Mouse (Mus musculus) cerebellum, adult 9-11 months (tissue): ENCODE data around the gene Ppp1r9b.
"Not testable (repeated sequence)": the region's sequence is repeated elsewhere in the genome, so short reads cannot be mapped to it uniquely, and the experiment has no call there.

Experiments
- DNase-seq: peaks from one replicate; pipeline ENCODE4 v3.0.0; 2022

The Ppp1r9b gene

DNA sequence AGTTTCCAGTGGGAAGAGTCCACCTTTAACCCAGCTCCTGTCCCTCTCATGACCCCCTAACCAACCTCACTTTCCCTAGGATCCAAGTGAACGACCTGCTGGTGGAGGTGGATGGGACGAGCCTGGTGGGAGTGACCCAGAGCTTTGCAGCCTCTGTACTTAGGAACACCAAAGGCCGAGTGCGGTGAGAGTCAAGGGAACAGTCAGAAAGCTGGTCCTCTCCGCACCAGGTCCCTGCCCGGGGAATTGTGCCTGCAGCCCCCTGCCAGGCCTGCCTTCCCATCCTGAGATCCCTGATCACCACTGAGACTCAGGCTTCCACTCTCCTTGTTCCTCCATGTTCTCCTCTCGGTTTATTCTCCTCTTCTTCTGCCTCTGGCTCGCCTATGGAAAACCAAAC is 9.3 kb downstream of the Ppp1r9b start:
- DNase-seq, result peak; percentile 54

DNA sequence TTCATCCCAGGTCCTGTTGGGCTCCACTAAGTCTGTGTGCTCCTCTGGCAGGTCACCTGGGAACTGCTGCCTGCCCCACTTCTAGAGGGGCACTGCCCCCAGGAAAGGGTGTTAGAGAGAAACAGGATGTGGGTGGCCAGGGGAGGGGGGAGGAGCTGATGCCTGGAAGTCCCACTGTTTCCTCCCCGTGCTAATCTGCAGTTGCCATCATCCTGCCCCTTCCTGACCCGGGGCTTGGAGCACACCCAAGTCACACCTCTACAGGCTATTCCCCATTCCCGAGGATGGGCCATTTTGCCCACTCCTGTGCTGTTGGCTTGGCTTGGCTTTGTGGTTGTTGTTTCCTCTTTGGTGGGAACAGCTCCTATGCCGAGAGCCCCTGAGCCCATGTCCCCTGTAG is 9.7 kb downstream of the Ppp1r9b start:
- peak; percentile 79 for DNase-seq

DNA sequence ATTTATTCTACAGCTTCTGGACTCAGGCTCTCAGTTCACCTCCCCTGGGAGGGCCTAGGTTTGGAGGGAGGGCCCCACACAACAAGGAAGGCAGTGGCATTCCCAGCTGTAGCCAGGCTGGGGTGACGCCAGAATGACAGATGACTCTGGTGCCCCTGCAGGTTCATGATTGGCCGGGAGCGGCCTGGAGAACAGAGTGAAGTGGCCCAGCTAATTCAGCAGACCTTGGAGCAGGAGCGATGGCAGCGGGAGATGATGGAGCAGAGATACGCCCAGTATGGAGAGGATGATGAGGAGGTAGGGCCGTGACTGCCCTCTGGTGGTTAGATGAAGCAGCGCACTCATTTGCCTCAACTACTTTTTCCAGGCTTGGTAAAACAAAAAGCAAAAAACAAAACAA is 10.2 kb downstream of the Ppp1r9b start:
- peak; percentile 96 for DNase-seq

DNA sequence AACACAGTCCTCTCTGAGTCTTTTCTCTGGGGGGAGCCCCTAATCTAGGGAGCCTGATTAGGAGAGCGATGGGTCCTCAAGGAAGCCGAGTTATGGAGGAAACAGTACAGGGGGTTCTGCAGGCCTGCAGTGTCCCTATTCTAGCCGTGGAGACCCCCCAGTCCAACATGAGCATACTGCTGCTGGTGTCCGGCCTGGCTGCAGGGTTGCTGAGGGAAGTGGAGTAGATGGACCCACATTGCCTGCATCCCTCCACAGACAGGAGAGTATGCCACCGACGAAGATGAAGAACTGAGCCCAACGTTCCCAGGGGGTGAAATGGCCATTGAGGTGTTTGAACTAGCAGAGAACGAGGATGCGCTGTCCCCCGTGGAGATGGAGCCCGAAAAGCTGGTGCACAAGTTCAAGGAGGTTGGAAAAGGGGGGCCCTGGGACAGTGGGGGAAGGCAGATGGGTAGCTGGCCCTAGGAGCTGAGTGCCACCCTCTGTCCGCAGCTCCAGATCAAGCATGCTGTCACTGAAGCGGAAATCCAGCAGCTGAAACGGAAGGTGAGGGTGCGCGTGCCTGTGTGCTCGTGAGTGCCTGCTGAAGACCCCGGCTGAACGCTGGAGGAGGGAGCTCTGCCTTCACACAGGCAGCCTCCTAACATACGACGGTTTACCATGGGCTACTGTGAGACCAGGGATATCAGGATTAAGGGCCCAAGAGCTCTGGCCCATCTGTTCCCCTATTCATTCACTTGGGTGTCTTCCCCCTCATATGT is 10.9 kb downstream of the Ppp1r9b start:
- DNase-seq, result peak; percentile 67

DNA sequence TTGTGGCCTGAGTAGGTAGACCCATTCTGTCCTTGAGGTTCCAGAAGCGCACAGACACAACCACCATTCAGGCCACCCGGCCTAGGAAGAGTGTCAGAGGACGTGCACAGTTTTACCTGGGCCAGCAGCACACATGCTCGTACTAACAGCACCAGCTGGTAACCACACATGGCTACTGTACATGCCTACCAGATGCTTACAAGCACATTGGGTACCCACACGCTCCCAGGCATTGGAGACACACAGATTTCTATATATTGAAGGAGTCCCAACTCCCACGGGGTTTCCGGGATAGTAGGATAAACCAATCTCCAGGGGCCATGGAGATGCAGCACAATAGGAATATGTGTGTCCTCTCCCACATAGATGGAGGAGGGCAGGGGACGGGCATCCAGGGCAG is 11.9 kb downstream of the Ppp1r9b start:
- DNase-seq, result peak; percentile 48

DNA sequence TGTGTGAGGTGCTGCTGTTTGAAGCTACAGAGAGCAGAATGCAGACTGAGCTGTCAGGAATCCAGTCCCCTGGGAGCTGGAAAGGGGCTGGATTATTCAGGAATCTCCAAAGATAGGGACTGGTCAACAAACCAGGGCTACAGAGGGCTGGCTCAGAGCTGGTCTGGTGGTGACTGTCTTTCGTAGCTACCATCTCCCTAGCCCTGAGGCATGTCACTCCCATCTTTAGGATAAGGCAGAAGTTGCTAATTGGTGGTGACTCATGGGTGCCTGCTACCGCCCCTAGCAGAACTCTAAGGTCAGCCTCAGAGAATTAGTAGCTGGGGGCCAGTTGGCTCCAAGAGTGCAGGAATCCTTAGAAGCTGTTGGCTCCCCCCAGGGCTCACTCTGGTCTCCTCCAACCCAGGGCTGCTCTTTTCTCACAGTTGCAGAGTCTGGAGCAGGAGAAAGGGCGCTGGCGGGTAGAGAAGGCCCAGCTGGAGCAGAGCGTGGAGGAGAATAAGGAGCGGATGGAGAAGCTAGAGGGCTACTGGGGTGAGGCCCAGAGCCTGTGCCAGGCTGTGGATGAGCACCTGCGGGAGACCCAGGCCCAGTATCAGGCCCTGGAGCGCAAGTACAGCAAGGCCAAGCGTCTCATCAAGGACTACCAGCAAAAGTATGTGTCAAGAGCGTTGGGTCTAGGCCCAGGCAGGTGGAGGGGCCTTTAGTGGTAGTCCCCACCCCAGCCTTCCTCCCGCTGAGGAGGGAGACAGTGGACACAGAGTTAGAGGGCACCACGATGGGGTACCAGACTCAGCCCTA is 13.5 kb downstream of the Ppp1r9b start:
- DNase-seq, result peak; percentile 70

DNA sequence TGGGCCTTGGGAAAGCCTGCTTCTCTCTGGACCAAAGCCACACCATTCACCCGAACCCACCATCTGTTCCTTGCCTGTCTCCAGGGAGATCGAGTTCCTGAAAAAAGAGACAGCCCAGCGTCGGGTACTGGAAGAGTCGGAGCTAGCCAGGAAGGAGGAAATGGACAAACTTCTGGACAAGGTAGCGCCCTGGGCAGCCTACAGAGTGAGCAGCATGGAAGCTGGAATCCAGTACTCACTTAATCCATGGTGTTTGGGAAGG is 14.0 kb downstream of the Ppp1r9b start:
- no peak for DNase-seq

DNA sequence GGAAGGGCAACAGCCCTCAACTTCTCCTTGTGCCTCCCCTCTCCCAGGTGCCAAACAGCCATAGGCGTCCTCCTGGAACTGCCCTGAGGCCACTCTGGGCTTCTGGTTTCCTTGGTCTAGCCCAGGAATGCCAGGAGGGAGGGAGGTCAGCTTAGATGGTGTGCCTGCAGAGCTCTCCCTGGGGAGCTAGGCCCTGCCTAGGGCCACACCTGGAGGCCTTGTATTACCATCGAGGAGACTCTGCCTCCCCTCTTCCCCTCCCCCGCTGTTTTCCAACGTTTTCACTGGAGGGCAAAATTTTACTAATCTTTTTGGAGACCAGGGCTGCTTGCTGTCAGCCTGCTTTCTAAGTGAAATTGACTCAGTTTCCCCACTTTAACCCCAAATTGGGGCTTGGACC is 15.2 kb downstream of the Ppp1r9b start:
- peak; percentile 68 for DNase-seq

DNA sequence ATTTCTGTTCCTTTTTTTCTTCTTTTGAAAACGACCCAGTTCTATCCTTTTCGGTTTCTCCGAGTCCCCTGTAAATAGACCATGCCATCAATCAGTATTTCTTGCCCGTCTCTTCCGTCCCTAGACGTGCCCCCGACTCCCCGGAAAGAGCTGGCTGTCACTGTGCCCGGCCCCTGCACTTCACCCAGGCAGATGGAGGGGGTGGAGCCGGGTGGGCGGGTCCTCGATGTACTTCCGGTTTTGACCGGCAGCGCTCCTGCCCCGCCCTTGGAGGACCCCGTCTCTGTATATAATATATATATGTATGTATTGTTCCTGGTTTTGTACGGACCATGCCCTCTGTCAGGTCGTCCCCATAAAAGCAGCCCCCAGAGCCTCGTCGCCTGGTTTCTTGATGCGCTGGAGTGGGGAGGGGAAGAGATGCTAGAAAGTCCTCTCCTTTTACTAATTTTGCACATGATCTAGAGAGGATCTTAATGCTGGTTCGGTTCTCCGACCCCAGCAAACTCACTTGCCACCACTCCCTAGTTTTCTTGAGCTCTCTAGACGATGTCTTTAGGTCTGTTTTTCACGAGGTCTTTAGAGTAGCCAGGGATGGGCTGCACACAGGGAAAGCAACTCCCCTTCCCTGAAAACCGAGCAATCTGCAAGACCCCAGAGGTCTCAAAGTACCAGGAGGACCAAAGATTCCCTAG is 15.8 kb downstream of the Ppp1r9b start:
- peak; percentile 81 for DNase-seq

DNA sequence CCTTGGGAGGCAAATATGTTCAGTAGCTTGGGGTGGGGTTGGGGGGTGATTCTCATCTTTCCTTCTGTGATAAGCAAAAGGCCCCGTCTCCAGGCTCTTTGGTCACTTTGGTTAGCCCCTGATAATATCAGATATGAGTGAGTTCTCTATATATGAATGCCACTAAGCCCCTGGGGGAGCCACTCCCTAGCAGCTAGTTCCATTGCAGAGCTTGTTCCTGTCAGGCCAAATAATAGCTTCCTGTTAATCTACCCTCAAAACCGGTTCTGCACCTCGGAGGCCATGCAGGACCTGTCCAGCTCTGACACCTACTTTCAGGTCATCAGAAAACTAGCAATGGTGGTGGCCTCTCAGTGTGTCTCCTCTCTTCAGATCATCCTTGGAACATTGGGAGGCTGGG is 16.6 kb downstream of the Ppp1r9b start:
- no peak for DNase-seq

DNA sequence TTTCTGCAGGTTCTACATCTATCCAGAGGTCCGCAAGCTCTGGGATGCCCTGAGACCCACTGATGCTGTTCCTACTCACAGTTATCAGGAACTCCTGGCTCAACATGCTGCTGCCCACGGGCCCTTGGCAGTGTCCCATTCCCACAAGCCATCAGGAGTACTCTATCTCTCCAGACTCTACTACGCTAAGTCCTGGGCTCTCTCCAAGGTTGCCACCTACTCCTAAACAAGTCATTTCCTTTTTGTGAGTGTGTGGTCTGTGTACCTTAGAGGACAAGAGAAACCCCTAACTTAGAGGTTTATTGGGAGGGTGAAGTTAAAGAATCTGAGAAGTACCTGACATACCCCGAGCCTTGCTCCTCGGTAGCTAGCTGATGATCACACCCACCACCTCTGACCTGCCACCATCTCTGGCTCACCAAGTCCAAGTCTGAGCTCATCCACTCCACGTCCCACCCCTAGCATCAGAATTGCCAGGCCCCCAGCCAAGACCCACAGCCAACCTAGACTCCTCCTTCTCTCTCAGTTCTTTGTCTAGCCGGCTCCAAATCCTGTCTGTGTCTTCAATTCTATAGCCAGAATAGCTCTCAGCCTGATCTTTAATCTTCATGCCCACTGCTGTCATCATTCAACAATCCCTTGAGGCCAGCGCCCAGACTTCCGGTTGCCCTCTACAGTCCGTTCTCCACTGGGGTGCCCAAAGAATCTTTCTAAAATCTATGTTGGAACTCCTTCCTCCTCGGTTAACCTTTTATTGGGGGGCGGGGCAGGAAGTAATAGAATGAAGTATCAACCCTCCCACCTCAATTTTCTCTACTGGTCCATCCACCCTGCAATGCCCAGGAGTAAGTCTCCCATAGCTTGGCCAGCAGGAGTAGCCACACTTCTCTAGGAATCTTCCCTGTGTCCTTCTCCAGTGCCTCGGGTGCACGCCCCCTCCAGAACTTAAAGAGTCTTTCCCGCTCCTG is 18.1 kb downstream of the Ppp1r9b start:
- no peak for DNase-seq

DNA sequence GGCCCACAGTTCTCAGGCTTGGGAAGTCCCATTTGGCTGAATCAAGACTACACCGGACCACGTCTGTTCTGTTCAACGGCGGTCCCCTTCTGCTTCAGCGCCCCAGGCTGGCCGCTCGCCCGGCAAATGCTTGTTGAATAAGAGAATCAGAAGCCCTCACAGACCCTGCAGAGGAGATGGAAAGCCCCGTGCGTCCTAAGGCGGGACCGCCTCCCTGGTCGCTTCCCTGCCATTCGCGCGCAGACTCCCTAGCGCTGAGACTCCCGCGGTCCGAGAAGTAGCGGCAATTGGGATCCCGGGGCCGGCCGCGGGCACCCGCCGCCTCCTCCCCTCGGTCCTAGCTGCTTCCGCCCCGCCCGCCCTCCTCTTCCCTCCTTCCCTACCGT is 18.8 kb downstream of the Ppp1r9b start, which contains the start of gene Samd14:
TSS of gene Samd14 (plus strand) at position 251 of the 386 bp plus-strand sequence.
- peak; percentile 85 for DNase-seq

DNA sequence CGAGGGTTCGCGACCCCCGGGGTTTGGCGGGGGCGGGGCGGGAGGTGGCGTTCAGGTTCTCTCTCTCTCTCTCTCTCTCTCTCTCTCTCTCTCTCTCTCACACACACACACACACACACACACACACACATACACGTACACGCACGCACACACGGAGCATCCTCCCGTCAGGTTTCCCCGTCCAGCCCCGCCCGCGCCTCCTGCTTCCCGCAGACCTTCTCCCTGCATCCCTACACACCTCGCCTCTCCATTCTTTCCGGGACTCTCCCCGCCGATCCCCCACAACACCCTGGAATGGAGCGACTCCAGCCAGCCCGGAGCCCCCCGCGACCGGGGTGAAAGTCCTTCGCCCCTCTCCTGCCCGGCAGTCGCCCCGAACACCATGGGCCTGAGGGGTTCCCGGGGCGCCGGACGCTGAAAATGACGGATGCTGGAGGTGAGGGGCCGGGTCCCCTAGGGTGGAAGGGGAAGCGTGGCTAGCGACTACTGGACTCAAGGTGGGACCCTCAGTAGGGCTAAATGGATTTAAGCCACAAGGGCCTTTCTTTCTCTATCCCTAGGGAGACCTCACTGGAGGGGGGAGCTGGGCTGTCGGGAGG is 19.4 kb downstream of the Ppp1r9b start:
- DNase-seq, result peak; percentile 85

DNA sequence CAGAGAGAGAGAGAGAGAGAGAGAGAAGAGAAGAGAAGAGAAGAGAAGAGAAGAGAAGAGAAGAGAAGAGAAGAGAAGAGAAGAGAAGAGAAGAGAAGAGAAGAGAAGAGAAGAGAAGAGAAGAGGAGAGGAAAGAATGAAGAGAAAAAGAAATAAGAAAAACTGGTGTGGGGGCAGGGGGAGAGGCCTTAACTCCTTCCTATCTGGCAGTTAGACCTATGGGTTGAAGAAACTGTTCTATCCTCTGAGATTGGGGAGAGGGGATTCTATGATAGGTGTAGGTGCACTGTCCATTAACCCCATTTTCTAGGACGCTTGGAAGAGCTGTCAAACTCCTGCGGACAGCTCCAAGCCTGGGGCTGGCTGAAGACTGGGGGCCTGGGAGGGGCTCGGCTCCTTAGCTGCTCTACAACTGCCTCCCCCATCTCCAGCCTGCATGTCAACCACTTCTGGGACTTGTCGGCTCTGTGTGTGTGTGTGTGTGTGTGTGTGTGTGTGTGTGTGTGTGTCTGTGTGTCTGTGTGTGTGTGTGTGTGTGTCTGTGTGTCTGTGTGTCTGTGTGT is 20.1 kb downstream of the Ppp1r9b start:
- DNase-seq, result not testable (repeated sequence)

DNA sequence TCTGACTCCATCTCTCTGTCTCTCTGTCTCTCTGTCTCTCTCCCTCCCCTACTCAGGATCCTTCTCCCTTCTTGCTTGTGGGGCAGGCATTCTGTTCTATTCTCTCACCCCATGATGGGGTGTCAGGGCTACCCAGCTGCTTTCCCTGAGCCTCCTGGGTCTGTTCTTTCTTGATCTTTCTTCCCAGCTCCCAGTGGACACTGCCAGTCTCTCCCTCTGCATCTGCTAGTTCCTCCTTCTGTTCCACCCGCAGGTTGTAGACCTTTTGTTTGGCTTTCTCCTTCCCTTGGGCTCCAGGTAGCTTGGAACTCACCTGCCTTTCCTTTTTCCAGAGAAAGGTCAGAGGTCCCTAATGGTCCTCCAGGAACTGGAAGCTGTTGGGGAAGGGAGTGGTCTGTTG is 20.6 kb downstream of the Ppp1r9b start:
- DNase-seq, result no peak

DNA sequence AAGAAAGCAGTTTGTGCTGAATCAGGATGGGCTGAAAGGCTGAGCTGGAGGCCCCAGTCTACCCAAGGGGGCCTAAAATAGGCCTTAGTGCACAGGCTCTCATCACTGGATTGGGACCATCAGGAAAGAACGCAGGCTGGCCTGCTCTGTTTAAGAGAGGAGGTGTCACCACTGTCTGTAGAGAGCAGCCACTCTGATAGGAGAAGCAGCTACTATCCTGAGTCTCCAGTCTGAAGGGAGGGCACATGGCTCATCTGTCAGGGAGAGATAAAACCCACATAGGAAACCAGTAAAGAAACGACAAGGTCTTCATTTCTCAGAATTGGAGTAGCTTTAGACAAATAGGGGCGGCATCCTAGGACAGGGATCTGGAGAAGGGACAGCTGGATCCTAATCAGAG is 21.2 kb downstream of the Ppp1r9b start:
- no peak for DNase-seq

DNA sequence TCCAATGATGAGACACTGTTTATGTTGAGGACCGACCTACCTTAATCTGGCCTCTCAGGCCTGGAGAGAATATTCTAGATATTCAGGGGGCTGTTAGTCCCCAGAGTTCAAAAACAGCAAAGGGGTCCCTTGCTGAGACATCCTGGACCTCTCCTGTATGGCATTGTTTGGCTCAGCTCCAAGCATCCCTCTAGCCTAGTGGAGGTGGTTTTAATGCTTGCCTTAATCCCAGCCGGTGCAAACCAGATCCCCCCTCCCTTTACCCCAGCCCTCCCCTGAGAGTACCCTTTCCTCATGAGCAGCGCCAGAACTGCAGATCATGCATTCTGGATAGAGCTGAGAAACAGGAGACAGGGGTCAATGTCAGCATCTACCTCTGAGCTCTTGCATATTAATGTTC is 21.7 kb downstream of the Ppp1r9b start:
- no peak for DNase-seq

DNA sequence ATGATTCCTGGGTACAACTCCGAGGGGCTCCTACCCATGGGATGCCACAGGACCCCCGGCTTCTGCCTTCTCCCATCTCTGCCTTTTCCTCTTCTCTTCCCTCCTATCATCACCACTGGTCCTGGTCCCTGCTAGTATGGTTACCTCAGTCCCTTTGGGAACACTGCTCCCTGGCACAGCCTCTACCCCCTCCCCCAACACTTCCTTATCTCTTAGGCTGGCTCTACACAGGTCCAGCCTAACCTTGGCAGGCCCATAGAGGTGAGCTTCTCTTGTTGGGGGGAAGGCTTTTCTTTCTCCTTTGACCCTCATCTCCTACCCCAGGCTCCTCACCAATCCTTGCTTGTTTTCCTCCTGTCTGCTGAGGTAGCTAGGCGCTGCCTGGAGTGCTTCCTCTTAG is 24.6 kb downstream of the Ppp1r9b start:
- no peak for DNase-seq

DNA sequence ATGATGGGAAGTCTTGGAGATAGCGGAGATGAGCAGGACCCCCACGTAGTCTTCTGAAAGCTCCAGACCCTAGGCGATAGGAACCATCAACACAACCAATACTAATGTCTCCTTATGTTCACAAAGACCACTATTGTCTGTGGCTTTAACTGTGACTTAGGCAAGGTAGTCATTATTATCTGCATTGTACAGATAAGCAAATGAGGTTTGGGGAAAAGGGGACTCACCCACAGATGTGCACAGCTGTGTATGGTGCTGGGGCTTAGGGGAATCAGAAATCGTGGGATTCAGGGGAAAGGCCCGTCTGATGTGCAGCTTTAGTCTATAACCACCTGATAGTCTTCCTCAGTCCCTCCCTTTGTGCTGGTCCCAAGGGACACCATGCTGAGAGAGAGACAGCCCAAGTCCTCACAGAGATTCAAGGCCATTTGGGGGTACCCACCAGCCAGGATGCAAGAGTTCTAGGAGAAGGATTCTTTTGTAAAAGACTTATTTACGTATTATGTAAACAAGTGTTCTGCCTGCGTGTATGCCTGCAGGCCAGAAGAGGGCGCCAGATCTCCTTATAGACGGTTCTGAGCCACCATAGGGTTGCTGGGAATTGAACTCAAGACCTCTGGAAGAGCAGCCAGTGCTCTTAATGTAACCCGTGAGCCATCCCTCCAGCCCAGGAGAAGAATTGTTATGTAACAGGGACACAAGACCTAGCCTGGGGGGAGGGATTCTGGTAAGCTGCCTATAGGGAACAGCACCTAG is 31.6 kb downstream of the Ppp1r9b start:
- DNase-seq, result no peak

DNA sequence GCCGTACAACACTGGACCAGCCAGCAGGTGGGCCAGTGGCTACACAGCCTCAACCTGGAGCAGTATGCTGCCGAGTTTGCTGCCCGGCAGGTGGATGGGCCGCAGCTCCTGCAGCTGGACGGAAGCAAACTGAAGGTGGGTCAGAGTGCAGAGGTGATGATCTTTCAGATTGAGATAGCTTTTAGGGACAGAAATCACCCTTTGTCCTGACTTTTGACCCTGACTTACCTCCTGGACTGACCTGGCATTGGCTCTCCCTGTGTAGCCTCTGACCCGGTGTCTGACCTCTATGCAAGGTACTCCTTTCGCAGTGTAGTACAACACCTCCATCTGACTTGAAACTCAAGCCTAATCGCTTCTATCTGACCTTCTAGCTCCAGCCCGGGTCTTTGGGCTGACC is 32.6 kb downstream of the Ppp1r9b start:
- no peak for DNase-seq
